Mouse (Mus musculus): ENCODE results near the gene Pole3. TPM values are rescaled to one million over a fixed set of nuclear protein-coding genes. Genes with fewer than 3 reads are reported as not detected.

Gene Pole3
- total RNA-seq, 2 experiments from 2014 or later = 28.0 to 28.5 TPM

- DNase-seq (ENCODE audit: low spot score in 2 of 2) = no peak
- peak overlapping the region; percentile 39; the same call in 1 of the 2 replicates for H3K27ac ChIP-seq
- no peak for TF ChIP-seq CTCF (conservative IDR thresholded peaks at IDR 0.05)
- H3K4me3 ChIP-seq = no peak overlapping the region
These were observed 8.3 kb downstream of the Pole3 start for GRCm38 (mm10) chr4:62516579-62516978.

DNA sequence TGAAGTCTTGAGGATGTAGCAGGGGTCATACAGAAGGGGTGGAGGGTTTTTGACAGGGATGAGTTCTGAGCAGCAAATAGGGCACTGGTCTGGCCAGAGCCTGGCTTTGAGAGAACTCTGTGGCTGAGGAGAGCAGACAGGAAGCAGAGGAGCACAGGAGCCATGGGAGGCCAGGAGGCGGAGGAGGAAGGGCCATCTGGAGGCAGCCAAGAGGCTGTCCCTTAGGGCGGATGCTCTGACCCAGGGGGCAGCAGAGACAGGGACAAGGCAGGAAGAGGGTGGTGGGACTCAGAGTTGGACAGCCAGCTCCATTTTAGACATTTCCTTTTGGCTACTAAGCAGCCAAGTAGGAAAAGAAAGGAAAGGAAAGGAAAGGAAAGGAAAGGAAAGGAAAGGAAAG, 8.8 kb downstream of the Pole3 start:
- H3K27ac ChIP-seq = peak overlapping the region; percentile 43; the same call in 1 of the 2 replicates
- TF ChIP-seq CTCF (conservative IDR thresholded peaks at IDR 0.05) = peak; percentile 23; the same call in 1 of the 2 replicates
- no peak overlapping the region for H3K4me3 ChIP-seq
- DNase-seq (ENCODE audit: low spot score in 2 of 2) = no peak

DNA sequence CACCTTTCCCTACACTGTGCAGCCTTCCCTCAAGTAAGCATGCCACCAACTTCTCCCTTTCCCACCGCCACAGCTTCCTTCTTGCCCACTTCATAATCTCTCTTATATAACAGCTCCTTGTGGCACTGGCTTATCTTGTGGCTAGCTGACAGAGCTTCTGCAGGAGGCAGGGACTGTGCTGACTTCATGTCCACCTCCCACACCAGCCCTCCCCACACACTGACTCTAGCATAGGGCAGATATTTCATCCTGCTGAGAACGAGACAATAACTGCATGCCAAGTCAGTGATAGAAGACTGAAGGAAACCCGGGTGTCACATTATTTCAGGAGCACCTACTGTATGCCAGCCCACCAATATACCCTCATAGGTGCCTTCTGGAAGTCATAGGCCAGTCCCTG, 9.4 kb downstream of the Pole3 start:
- TF ChIP-seq CTCF (conservative IDR thresholded peaks at IDR 0.05) = no peak
- peak overlapping the region; percentile 43; the same call in 1 of the 2 replicates for H3K27ac ChIP-seq

DNA sequence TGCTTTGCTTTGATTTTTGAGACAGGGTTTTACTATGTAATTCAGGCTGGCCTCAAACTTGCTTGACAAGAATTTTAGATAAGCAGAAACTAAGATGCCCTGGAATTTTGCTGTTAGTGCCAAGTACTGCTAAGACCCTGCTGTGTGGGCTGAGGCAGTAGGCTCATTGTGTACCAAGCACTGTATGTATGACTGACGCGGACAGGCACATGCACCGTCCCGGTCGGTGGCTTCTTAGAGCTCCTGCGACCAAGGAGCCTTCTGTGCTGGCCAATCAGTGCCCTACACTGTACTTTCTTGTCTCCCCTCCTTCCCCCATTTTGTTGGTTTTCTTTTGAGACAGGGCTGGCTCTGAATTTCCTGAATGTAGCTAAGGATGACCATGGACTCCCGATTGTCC, 9.9 kb downstream of the Pole3 start:
- Histone ChIP-seq H3K4me3 (no peak overlapping the region), H3K27ac (no peak overlapping the region)
- TF ChIP-seq CTCF (conservative IDR thresholded peaks at IDR 0.05) = no peak
- no peak for DNase-seq (ENCODE audit: low spot score in 2 of 2)

More for the DNA sequence above, 9.4 kb downstream of the Pole3 start:
- DNase-seq (ENCODE audit: low spot score in 2 of 2) = no peak
- no peak overlapping the region for H3K4me3 ChIP-seq

GRCm38 (mm10) chr4:62513998-62514506, 10.8 kb downstream of the Pole3 start:
- no peak for DNase-seq (ENCODE audit: low spot score in 2 of 2)
- no peak for TF ChIP-seq CTCF (conservative IDR thresholded peaks at IDR 0.05)
- Histone ChIP-seq H3K4me3 (no peak overlapping the region), H3K27ac (no peak overlapping the region)

DNA sequence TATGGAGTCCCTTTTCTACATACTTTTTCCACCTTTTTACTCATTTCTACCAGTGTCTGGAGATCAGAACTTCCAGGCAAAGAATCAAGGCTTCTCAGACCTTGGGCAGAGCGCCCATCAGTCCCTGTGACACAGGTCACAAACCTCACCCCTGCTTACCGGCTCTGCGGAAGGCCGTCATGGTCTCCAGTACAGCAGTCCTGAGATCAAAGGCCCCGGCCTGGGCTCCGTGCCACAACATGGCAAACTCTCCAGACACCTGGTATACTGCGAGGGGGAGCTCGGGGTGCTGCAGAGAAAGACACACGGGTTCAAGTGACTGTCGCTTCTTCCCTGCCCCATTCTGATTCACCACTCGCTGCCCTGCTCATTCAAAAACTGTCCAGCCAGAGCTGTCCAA, 14.9 kb downstream of the Pole3 start:
- TF ChIP-seq CTCF (conservative IDR thresholded peaks at IDR 0.05) = no peak

GRCm38 (mm10) chr4:62508839-62509238, 16.0 kb downstream of the Pole3 start:
- Histone ChIP-seq H3K4me3 (no peak overlapping the region), H3K27ac (no peak overlapping the region)
- DNase-seq (ENCODE audit: low spot score in 2 of 2) = no peak
- no peak for TF ChIP-seq CTCF (conservative IDR thresholded peaks at IDR 0.05)

More for the DNA sequence above, 14.9 kb downstream of the Pole3 start:
- H3K27ac ChIP-seq = no peak overlapping the region
- no peak overlapping the region for H3K4me3 ChIP-seq
- DNase-seq (ENCODE audit: low spot score in 2 of 2) = no peak

DNA sequence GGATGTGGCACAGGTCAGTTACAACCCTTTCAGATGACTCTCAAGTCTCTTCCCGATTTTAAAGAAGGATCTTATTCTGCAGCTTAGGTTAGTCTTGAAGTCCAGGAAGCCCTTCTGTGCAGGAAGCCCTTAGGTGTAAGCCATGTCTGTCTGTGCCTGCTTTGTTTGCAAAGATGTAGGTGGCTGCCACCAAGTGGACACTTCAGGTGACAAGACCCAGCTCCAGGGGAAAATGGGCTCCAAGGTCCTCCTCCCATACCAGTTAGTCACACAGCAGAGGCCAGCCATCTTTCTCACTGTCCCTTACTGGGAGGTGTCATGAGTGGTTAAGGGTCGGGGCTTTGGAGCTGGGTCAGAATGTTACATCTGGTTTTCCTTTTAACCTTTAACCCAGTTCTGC, 18.1 kb downstream of the Pole3 start:
- DNase-seq (ENCODE audit: low spot score in 2 of 2) = no peak
- Histone ChIP-seq H3K4me3 (no peak overlapping the region), H3K27ac (no peak overlapping the region)
- TF ChIP-seq CTCF (conservative IDR thresholded peaks at IDR 0.05) = peak; percentile 61

GRCm38 (mm10) chr4:62505991-62506390, 18.9 kb downstream of the Pole3 start:
- no peak overlapping the region for H3K4me3 ChIP-seq
- no peak for DNase-seq (ENCODE audit: low spot score in 2 of 2)
- no peak overlapping the region for H3K27ac ChIP-seq
- no peak for TF ChIP-seq CTCF (conservative IDR thresholded peaks at IDR 0.05)

GRCm38 (mm10) chr4:62503374-62503970, 21.4 kb downstream of the Pole3 start, which contains the start of gene Hdhd3:
TSS of gene Hdhd3 (minus strand) at chr4:62503467.
- no peak for DNase-seq (ENCODE audit: low spot score in 2 of 2)
- peak within 1 kb of the TSS; percentile 90 for H3K4me3 ChIP-seq
- TF ChIP-seq CTCF (conservative IDR thresholded peaks at IDR 0.05) = no peak
- peak within 1 kb of the TSS; percentile 92 for H3K27ac ChIP-seq

DNA sequence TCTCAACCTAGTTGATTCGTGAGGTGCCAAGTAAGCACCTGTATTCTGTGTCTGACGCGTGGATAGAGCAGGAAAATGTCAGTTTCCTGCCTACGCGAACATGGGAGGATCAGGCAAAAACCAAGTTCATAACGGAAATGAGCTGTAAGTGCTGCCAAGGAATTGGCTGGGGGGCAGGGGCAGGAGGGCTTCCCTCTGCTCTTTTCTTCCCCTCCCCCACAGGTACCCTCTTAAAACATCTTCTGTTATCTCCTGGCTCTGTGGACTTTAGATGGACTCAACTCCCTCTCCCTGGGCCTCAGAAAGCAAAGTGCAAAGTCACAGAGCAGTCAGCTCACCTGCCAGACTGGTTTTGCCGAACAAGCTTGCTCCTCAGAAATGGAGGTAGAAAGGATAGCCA, 21.9 kb downstream of the Pole3 start:
- DNase-seq (ENCODE audit: low spot score in 2 of 2) = no peak
- no peak for TF ChIP-seq CTCF (conservative IDR thresholded peaks at IDR 0.05)
- no peak overlapping the region for H3K4me3 ChIP-seq
- H3K27ac ChIP-seq = no peak overlapping the region

- Histone ChIP-seq H3K27ac (peak overlapping the region; percentile 92), H3K4me3 (peak overlapping the region; percentile 90)
- TF ChIP-seq CTCF (conservative IDR thresholded peaks at IDR 0.05) = no peak
- peak; percentile 88 to 92 for DNase-seq (ENCODE audit: low spot score in 2 of 2)
These were observed 22.7 kb downstream of the Pole3 start for GRCm38 (mm10) chr4:62501964-62502732.

DNA sequence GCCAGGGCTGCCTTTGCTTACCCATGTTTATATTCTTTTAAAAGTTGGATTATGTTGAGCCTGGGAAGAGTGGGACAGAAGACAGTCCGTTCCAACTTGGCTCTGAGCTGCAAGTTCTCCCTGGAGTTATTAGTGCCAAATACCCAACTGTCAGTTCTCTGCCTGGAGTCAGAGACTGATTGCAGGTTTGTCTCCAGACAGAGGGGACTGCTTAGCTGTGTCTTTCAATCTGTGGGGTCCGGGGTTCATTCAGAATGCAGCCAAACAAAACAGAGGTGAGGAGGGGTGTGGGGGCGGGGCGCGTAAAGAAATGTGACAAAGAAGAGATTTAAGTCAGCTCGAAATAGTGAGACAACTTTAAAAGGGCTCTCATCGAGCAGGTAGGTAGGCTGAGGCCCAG, 23.3 kb downstream of the Pole3 start:
- no peak for TF ChIP-seq CTCF (conservative IDR thresholded peaks at IDR 0.05)
- Histone ChIP-seq H3K27ac (peak overlapping the region; percentile 92), H3K4me3 (peak overlapping the region; percentile 90)
- DNase-seq (ENCODE audit: low spot score in 2 of 2) = no peak

All from layer of hippocampus, adult 2 months (tissue).